Mouse (Mus musculus): ENCODE results near the gene Slc16a9. TPM values are rescaled to one million over a fixed set of nuclear protein-coding genes. Genes with fewer than 3 reads are reported as not detected.

The Slc16a9 gene
- polyA plus RNA-seq (2015; fragmentation: Nextera tagmentation; extraction: Ambion mirVana): 2.7 and 2.9 TPM in 2 replicates

DNA sequence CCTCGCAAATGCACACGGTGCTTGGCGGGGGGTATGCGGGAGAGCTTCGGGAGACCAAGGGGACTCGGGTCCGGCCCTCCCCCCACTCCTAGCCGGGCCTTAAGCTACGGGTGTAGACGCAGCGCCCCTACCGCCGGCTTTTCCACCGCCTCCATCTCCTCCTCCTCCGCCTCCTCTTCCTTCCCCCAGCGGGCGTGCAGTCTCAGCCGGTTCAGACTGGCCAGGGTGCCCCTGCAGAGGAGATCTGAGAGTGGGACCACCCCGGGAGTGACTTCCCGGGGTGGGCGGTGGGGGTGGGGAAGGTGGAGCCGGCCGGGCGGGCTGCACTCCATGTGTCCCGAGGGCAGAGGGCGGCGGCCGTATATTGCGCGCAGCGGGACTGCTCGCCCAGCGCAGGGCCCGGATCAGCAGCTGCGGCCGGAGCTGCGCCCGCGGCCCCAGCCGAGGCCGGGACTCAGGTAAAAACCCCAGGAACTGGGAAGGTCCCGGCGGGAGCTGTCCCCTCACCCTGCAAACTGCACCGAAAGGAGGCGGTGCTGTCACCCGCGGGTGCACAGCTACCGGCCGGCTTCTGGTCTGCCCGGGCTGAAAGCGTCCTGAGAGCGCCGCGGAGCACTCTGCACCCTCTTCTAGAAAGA lies at the start of gene Slc16a9:
Gene Slc16a9, plus strand, starts transcription at position 180 of the 638 bp plus-strand sequence.
- H3K9me3 ChIP-seq: no peaks in the 10 kb centered on the region
- peak; percentile 95 for ATAC-seq (replicated peaks)
- peaks cover 23% of the 10 kb centered on the region for H3K27me3 ChIP-seq (replicated peaks)
- peaks cover 14% of the 10 kb centered on the region for H3K4me1 ChIP-seq
- peak within 1 kb of the TSS; percentile 87 for H3K4me2 ChIP-seq
- under 1% methylated on average over 54 of the region's 54 CpGs for WGBS
- H3K4me3 ChIP-seq: peak within 1 kb of the TSS; percentile 63
- H3K27ac ChIP-seq: no peak within 1 kb of the TSS
- no peaks in the 10 kb centered on the region for H3K36me3 ChIP-seq (replicated peaks)
- peak within 1 kb of the TSS; percentile 64 for H3K9ac ChIP-seq

DNA sequence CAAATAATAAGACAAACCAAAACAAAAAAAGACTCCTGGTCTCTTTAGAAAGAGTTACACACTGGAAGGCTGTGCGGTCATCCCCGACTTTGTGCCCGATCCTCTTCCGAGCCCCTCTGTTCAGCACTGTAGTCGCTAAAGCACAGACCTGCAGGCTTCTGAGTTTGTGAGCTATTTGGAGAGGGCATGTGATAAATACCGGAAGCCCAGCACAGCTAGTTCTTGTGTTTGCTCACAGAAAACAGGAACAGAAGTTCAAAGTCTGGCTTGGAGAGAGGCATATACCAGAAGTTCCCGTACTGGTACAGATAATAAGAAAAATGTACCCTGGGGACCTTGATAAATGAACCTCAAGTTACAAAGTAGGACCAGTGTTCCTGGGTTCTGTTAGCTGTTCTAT lies 49.6 kb upstream of the Slc16a9 start:
- no peaks in the 10 kb centered on the region for H3K9me3 ChIP-seq
- no peak overlapping the region for H3K4me2 ChIP-seq
- H3K4me1 ChIP-seq: no peaks in the 10 kb centered on the region
- WGBS: 81% methylated on average over 7 of the region's 7 CpGs
- ATAC-seq (replicated peaks): no peak
- no peak overlapping the region for H3K9ac ChIP-seq
- no peaks in the 10 kb centered on the region for H3K27me3 ChIP-seq (replicated peaks)
- no peak overlapping the region for H3K27ac ChIP-seq
- no peak overlapping the region for H3K4me3 ChIP-seq
- peaks cover 5% of the 10 kb centered on the region; the same call in 1 of the 2 replicates for H3K36me3 ChIP-seq (replicated peaks)

DNA sequence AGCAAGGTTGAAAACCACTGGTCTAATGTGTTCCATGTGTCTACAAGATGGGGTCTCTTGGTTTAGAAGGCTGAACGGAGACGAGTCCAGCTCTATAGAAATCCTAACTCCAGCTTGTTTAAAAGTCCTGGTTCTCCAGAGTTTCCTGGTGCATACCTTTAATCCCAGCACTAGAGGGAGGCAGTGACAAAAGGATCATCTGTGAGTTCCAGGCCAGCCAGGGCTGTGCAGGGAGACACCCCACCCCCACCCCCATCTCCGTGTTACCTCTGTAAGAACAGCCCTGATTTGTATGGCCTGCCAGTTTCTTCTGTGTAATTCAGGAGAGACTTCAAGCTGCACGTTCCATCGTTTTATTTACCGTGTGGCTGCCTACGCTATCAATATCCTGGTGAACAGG lies 49.1 kb upstream of the Slc16a9 start:
- H3K27me3 ChIP-seq (replicated peaks): no peaks in the 10 kb centered on the region
- no peak overlapping the region for H3K4me2 ChIP-seq
- no peaks in the 10 kb centered on the region for H3K4me1 ChIP-seq
- WGBS: 54% methylated on average over 7 of the region's 7 CpGs
- H3K4me3 ChIP-seq: no peak overlapping the region
- no peaks in the 10 kb centered on the region for H3K9me3 ChIP-seq
- no peak overlapping the region for H3K9ac ChIP-seq
- H3K27ac ChIP-seq: no peak overlapping the region
- ATAC-seq (replicated peaks): 0 out of 2 replicates have a peak, but pooled peaks have one; percentile 37
- peaks cover 5% of the 10 kb centered on the region; the same call in 1 of the 2 replicates for H3K36me3 ChIP-seq (replicated peaks)

DNA sequence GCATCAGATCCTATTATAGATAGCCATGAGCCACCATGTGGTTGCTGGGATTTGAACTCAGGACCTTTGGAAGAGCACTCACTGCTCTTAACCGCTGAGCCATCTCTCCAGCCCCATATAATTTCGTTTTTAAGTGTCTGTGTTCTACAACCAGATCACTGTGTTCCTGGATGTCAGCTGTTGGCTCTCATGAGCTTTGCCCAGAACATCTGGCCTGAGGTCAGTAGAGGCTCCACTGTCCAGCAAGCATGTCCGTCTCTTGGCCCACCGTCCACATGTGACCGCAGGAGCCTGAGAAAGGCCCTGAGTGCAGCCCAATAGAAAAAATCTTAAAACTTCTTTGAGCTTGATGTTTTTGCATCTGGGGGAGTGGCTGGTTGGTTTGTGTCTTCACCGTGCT lies 48.2 kb upstream of the Slc16a9 start:
- Histone ChIP-seq H3K36me3 (replicated peaks) (peaks cover 5% of the 10 kb centered on the region; the same call in 1 of the 2 replicates), H3K4me1 (no peaks in the 10 kb centered on the region), H3K27me3 (replicated peaks) (no peaks in the 10 kb centered on the region), H3K9ac (no peak overlapping the region), H3K9me3 (no peaks in the 10 kb centered on the region), H3K4me3 (no peak overlapping the region), H3K4me2 (no peak overlapping the region), H3K27ac (no peak overlapping the region)
- 89% methylated on average over 6 of the region's 6 CpGs for WGBS
- ATAC-seq (replicated peaks): no peak

DNA sequence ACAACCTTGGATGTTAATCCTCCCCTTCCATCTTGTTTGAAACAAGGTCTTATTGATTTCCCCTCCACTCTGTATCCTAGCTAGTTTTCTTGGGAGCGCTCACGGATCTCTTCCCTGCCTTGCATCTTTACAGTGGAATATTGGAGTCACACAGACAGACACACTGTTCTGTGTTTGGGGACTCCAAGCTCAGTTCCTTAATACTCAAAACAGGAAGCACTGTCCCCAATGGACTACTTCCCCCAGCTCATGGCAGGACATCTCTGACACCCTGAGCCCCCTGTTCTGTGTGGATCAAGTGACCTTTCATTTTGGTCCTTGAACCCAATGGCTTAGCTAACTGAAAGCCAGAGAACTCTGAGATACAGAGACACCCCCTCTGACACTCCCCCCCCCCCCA lies 47.3 kb upstream of the Slc16a9 start:
- Histone ChIP-seq H3K4me3 (no peak overlapping the region), H3K9me3 (no peaks in the 10 kb centered on the region), H3K36me3 (replicated peaks) (peaks cover 4% of the 10 kb centered on the region; the same call in 1 of the 2 replicates), H3K27me3 (replicated peaks) (no peaks in the 10 kb centered on the region), H3K4me1 (no peaks in the 10 kb centered on the region), H3K27ac (no peak overlapping the region), H3K9ac (no peak overlapping the region), H3K4me2 (no peak overlapping the region)
- WGBS: 73% methylated on average over 2 of the region's 2 CpGs
- ATAC-seq (replicated peaks): no peak

DNA sequence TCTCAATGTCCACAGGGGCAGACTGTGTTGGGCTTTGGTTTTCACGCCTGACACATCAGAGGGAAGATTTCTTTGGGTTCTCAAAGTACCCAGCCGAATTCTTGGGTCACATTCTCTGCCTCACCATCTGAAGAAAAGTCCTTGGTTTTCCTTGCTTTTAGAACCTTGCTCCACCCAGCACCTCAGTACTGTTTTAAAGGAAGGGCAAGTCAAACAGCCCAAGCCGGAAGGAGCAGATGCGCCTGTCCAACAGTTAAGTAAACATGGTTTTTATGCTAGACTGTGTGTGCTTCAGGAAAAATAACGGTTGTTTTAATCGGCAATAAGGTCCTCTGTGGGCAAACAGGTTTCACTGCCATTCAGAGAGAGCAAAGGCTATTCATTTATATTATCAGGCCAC lies 46.9 kb upstream of the Slc16a9 start:
- H3K4me2 ChIP-seq: no peak overlapping the region
- H3K9me3 ChIP-seq: no peaks in the 10 kb centered on the region
- no peaks in the 10 kb centered on the region for H3K36me3 ChIP-seq (replicated peaks)
- 77% methylated on average over 6 of the region's 6 CpGs for WGBS
- no peak for ATAC-seq (replicated peaks)
- no peak overlapping the region for H3K4me3 ChIP-seq
- no peaks in the 10 kb centered on the region for H3K4me1 ChIP-seq
- no peak overlapping the region for H3K9ac ChIP-seq
- no peak overlapping the region for H3K27ac ChIP-seq
- H3K27me3 ChIP-seq (replicated peaks): no peaks in the 10 kb centered on the region

DNA sequence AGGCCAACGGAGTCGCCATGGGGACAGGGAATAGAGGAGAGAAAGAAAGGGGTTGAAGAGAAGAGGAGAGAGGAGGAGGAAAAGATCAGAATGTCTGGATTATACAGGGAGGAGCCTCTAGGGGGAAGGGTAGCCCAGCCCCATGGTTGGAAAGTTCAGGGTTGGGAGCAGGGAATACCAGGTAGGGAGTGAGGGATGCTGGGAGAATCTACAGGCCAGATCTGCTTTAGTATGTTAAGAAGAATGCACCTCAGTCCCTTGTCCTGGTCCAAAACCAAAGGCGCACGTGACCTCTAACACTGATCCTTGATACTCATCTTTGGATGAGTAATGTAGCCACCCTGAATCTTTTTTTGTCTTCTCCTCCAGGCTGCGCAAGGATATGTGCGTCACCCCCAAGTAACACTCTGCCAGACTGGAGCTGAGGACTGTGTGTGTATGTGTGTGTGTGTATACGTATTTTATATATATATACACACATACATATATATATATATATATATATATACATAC lies 45.9 kb upstream of the Slc16a9 start:
- no peaks in the 10 kb centered on the region for H3K4me1 ChIP-seq
- no peaks in the 10 kb centered on the region for H3K27me3 ChIP-seq (replicated peaks)
- no peak overlapping the region for H3K4me3 ChIP-seq
- H3K4me2 ChIP-seq: no peak overlapping the region
- no peaks in the 10 kb centered on the region for H3K36me3 ChIP-seq (replicated peaks)
- no peak overlapping the region for H3K9ac ChIP-seq
- H3K9me3 ChIP-seq: no peaks in the 10 kb centered on the region
- WGBS: 93% methylated on average over 7 of the region's 7 CpGs
- no peak for ATAC-seq (replicated peaks)
- H3K27ac ChIP-seq: no peak overlapping the region

DNA sequence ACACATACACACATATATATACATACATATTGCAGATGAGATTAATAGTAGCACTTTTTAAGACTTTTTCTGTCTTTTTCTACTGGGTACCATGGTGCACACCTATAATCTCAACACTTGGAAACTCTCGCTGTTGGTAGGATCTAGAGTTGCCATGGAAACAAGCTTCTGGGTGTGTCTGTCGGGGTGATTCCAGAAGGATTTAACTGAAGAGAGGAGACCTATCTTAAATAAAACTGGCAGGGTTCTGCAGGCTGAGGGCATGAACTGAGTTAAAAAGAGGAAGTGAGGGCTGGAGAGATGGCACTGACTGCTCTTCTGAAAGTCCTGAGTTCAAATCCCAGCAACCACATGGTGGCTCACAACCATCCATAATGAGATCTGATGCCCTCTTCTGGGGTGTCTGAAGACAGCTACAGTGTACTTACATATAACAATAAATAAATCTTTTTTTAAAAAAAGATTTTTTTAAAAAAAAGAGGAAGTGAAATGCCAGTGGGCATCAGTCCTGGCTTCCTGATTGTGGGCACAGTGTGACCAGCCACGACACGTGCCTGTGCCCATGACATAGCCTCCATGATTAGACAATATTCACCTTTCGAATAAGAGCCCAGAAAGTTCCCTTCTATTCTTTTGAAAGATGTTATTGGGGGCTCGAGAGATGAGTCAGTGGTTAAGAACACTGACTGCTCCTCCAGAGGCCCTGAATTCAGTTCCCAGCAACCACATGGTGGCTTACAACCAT lies 45.3 kb upstream of the Slc16a9 start:
- Histone ChIP-seq H3K4me2 (no peak overlapping the region), H3K4me1 (no peaks in the 10 kb centered on the region), H3K4me3 (no peak overlapping the region), H3K27ac (no peak overlapping the region), H3K9me3 (no peaks in the 10 kb centered on the region), H3K36me3 (replicated peaks) (no peaks in the 10 kb centered on the region), H3K9ac (no peak overlapping the region), H3K27me3 (replicated peaks) (no peaks in the 10 kb centered on the region)
- 80% methylated on average over 6 of the region's 6 CpGs for WGBS
- ATAC-seq (replicated peaks): no peak

DNA sequence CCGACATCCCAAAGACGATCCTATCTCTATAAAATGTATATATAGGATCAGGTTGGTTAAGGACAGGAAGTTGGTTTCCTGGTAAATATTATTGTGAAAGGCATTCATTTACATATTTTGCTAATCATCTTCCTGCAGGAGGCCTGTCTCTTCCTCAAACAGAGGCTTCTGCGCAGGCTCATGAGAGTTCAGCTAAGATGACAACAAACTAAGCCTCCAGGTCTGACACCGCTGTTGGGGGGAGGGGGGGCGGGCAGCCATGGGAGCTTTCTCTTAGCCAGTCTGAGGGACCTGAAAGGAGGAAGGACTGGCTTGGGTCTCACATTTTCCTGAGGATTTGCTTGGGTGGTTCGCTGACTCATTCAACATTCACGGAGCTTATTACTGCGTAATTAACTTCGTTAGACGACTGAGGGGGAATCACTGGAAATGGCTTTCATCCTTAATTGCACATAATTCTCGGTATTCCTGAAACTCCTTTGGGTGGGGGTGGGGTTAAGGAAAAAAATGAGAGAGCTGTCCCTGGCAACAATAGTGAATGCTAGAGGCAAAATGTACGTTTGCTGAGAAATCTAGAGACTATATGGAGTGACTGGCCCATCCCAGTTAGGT lies 43.9 kb upstream of the Slc16a9 start:
- no peak overlapping the region for H3K4me3 ChIP-seq
- no peaks in the 10 kb centered on the region for H3K9me3 ChIP-seq
- no peaks in the 10 kb centered on the region for H3K36me3 ChIP-seq (replicated peaks)
- 55% methylated on average over 12 of the region's 12 CpGs for WGBS
- peak overlapping the region; percentile 10; the same call in 1 of the 2 replicates for H3K4me2 ChIP-seq
- 0 out of 2 replicates have a peak, but pooled peaks cover 2% of the 10 kb centered on the region for H3K4me1 ChIP-seq
- no peak for ATAC-seq (replicated peaks)
- H3K27me3 ChIP-seq (replicated peaks): no peaks in the 10 kb centered on the region
- no peak overlapping the region for H3K27ac ChIP-seq
- no peak overlapping the region for H3K9ac ChIP-seq

DNA sequence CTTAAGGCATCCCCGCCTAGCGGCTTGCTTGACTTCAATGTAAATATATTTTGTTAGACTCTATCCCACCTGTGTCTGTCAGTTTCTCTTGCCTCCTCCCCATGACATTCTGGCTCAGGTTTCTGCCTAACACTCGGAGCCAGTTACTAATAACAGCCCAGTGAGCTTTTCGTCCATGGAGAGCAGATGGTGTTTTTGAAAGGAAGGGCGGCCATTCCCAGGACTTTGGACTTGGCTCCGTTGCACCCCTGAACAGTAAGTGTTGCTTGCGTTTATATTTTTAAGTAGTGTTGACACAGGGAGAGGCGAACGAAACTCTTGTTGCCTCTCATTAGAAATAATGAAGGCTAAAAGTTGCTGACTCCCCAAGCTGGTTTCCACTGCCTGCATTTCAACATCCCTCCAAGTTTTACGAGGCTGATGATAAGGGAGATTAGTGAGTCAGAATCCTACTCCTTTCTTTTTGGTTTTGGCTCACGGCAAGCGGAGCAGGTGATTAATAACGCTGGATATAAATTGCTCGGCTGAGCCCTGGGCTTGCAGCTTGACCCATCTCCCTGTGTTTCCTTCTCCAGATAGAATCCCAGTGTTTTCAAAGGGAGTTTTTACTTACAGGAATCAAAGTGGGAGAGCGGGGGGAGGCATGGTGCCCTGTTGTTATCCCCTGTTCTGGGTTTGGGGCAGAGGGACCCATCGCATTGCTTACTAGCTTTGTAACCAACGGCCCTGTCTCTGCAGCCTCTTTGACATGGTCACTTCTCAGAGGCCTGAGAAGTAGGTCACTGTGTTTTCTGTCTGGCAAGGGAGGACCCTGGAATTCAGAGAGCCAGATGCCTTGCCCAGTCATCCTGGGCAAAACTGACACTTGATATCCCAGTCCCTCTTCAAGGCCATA lies 40.1 kb upstream of the Slc16a9 start, which contains the start of gene Mrln:
Gene Mrln, plus strand, starts transcription at position 160 of the 895 bp plus-strand sequence.
- WGBS: 67% methylated on average over 17 of the region's 17 CpGs
- 0 out of 2 replicates have a peak, but pooled peaks cover 2% of the 10 kb centered on the region for H3K4me1 ChIP-seq
- ATAC-seq (replicated peaks): no peak

DNA sequence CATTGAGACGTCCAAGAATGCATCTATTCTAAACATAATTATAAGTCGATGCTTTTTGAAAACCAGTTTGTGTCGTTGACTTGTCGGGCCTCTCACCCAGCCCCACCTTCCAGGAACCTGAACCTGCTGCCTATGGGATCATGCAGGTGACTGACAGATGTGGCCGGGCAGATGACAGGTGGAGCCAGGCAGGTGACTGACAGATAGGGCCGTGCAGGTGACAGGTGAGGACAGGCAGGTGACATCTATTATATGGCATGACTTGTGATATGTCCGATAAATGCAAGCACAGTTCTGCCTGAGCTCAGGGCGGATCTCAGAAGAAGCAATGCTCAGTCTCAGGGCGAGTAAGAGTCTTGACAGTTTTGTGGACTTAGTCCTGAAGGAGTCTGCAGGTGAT lies 33.6 kb upstream of the Slc16a9 start:
- no peak overlapping the region for H3K9ac ChIP-seq
- H3K27ac ChIP-seq: no peak overlapping the region
- H3K9me3 ChIP-seq: no peaks in the 10 kb centered on the region
- WGBS: 88% methylated on average over 9 of the region's 9 CpGs
- no peaks in the 10 kb centered on the region for H3K36me3 ChIP-seq (replicated peaks)
- no peak overlapping the region for H3K4me2 ChIP-seq
- no peak overlapping the region for H3K4me3 ChIP-seq
- H3K27me3 ChIP-seq (replicated peaks): no peaks in the 10 kb centered on the region
- H3K4me1 ChIP-seq: no peaks in the 10 kb centered on the region
- no peak for ATAC-seq (replicated peaks)

More for the DNA sequence above, 40.1 kb upstream of the Slc16a9 start, which contains the start of gene Mrln:
- Histone ChIP-seq H3K4me2 (no peak within 1 kb of the TSS), H3K4me3 (no peak within 1 kb of the TSS), H3K9me3 (no peaks in the 10 kb centered on the region), H3K27ac (no peak within 1 kb of the TSS), H3K9ac (no peak within 1 kb of the TSS), H3K27me3 (replicated peaks) (no peaks in the 10 kb centered on the region), H3K36me3 (replicated peaks) (no peaks in the 10 kb centered on the region)
